Mouse (Mus musculus) kidney, adult 2 months (tissue): Measurements from ENCODE around the gene Ccdc51. TPM values are rescaled to one million over a fixed set of nuclear protein-coding genes. Genes with fewer than 3 reads are reported as not detected.

Experiments used
- DNase-seq: peaks from one replicate; pipeline ENCODE4 v3.0.0; 2021
- H3K27ac ChIP-seq: fragments of 200-500 bp; 2 replicates; pipeline ENCODE4 v1.5.1; 2012; ENCODE audit warnings: low read depth, low read length, control low read depth, inconsistent platforms; ENCODE audit not compliant: insufficient read depth
- H3K27me3 ChIP-seq: fragments of 200-500 bp; replicated peaks from 2 replicates; pipeline ENCODE4 v1.6.1; 2012; ENCODE audit warnings: mild to moderate bottlenecking, moderate library complexity, low read length, inconsistent platforms; ENCODE audit not compliant: control insufficient read depth, insufficient read depth
- H3K36me3 ChIP-seq: fragments of 200-500 bp; 2 replicates; pipeline ENCODE4 v1.6.1; 2012; ENCODE audit warnings: mild to moderate bottlenecking, moderate library complexity, low read length, inconsistent platforms; ENCODE audit not compliant: control insufficient read depth, insufficient read depth
- H3K4me1 ChIP-seq: fragments of 200-500 bp; 2 replicates; pipeline ENCODE4 v1.6.1; 2011; ENCODE audit warnings: low read length; ENCODE audit not compliant: control insufficient read depth, insufficient read depth
- H3K4me3 ChIP-seq: fragments of 200-500 bp; 2 replicates; pipeline ENCODE4 v1.5.1; 2011; ENCODE audit warnings: mild to moderate bottlenecking, low read depth, low read length, control low read depth; ENCODE audit not compliant: insufficient read depth
- CTCF ChIP-seq: fragments of 200-500 bp; conservative IDR thresholded peaks from 2 replicates; pipeline ENCODE4 v1.5.1; 2011; ENCODE audit warnings: low read depth, mild to moderate bottlenecking, control low read depth, low read length, moderate library complexity, mixed read lengths; ENCODE audit not compliant: insufficient read depth, insufficient read length
- POLR2A ChIP-seq: fragments of 200-500 bp; IDR thresholded peaks from one replicate; pipeline ENCODE4 v1.6.1; 2011; ENCODE audit warnings: low read depth, low read length, control low read depth
- WGBS: fragments of 180-500 bp; shearing (Covaris S2); methylation state at CpG from one replicate; pipeline ENCODE4 v1.1.7; 2018; 5-methylcytosine and 5-hydroxymethylcytosine counted together
- polyA plus RNA-seq: library from polyadenylated mRNA; depleted of rRNA; stranded (reverse); fragments of >200 nt; gene quantifications from 2 replicates; pipeline ENCODE4 v1.2.3, GENCODE M21; 2012

Gene Ccdc51
- polyA plus RNA-seq, 1 experiment: 11.4 TPM

- Histone ChIP-seq H3K27ac (no peak overlapping the region), H3K4me1 (peaks cover 11% of the 10 kb centered on the region; the same call in 1 of the 2 replicates), H3K36me3 (no peaks in the 10 kb centered on the region), H3K4me3 (no peak overlapping the region), H3K27me3 (no peaks in the 10 kb centered on the region)
- 87% methylated on average over 3 of the region's 3 CpGs for WGBS
- no peak for DNase-seq
- no peak for TF ChIP-seq CTCF
These were observed 20.2 kb downstream of the Ccdc51 start for GRCm38 (mm10) chr9:109102541-109102940.

- Histone ChIP-seq H3K27me3 (no peaks in the 10 kb centered on the region), H3K27ac (no peak overlapping the region), H3K4me1 (peaks cover 10% of the 10 kb centered on the region; the same call in 1 of the 2 replicates), H3K36me3 (no peaks in the 10 kb centered on the region), H3K4me3 (no peak overlapping the region)
- 59% methylated on average over 7 of the region's 7 CpGs for WGBS
- no peak for DNase-seq
- TF ChIP-seq POLR2A: no peak
These were observed 21.0 kb downstream of the Ccdc51 start for GRCm38 (mm10) chr9:109103250-109103649.

- DNase-seq: no peak
- Histone ChIP-seq H3K36me3 (no peaks in the 10 kb centered on the region), H3K4me1 (peaks cover 6% of the 10 kb centered on the region; the same call in 1 of the 2 replicates), H3K27ac (no peak overlapping the region), H3K27me3 (no peaks in the 10 kb centered on the region), H3K4me3 (no peak overlapping the region)
- WGBS: 92% methylated on average over 9 of the region's 9 CpGs
- no peak for TF ChIP-seq POLR2A
These were observed 21.8 kb downstream of the Ccdc51 start for GRCm38 (mm10) chr9:109104083-109104482.

- no peaks in the 10 kb centered on the region for H3K27me3 ChIP-seq
- WGBS: 60% methylated on average over 12 of the region's 12 CpGs
- TF ChIP-seq CTCF (no peak), POLR2A (no peak)
- no peaks in the 10 kb centered on the region for H3K36me3 ChIP-seq
- no peak overlapping the region for H3K4me3 ChIP-seq
- peaks cover 3% of the 10 kb centered on the region; the same call in 1 of the 2 replicates for H3K4me1 ChIP-seq
- H3K27ac ChIP-seq: no peak overlapping the region
- DNase-seq: no peak
These were observed 22.7 kb downstream of the Ccdc51 start for GRCm38 (mm10) chr9:109105011-109105410.

- peaks cover 3% of the 10 kb centered on the region; the same call in 1 of the 2 replicates for H3K4me1 ChIP-seq
- no peaks in the 10 kb centered on the region for H3K27me3 ChIP-seq
- TF ChIP-seq CTCF (no peak), POLR2A (no peak)
- no peak overlapping the region for H3K4me3 ChIP-seq
- H3K36me3 ChIP-seq: no peaks in the 10 kb centered on the region
- H3K27ac ChIP-seq: no peak overlapping the region
- 57% methylated on average over 12 of the region's 12 CpGs for WGBS
- DNase-seq: peak; percentile 20
These were observed 23.4 kb downstream of the Ccdc51 start for GRCm38 (mm10) chr9:109105648-109106047.

- Histone ChIP-seq H3K27me3 (no peaks in the 10 kb centered on the region), H3K4me3 (no peak overlapping the region), H3K36me3 (no peaks in the 10 kb centered on the region), H3K27ac (no peak overlapping the region), H3K4me1 (peaks cover 3% of the 10 kb centered on the region; the same call in 1 of the 2 replicates)
- WGBS: 46% methylated on average over 6 of the region's 6 CpGs
- no peak for TF ChIP-seq CTCF
- no peak for TF ChIP-seq POLR2A
- DNase-seq: peak; percentile 45
These were observed 25.0 kb downstream of the Ccdc51 start for GRCm38 (mm10) chr9:109107341-109107740.

- no peaks in the 10 kb centered on the region for H3K36me3 ChIP-seq
- no peak overlapping the region for H3K4me3 ChIP-seq
- DNase-seq: no peak
- no peaks in the 10 kb centered on the region for H3K27me3 ChIP-seq
- H3K4me1 ChIP-seq: peaks cover 3% of the 10 kb centered on the region; the same call in 1 of the 2 replicates
- TF ChIP-seq POLR2A: no peak
- no peak for TF ChIP-seq CTCF
- WGBS: 95% methylated on average over 11 of the region's 11 CpGs
- no peak overlapping the region for H3K27ac ChIP-seq
These were observed 27.9 kb downstream of the Ccdc51 start for GRCm38 (mm10) chr9:109110240-109110639.

- H3K27me3 ChIP-seq: no peaks in the 10 kb centered on the region
- H3K4me3 ChIP-seq: no peak overlapping the region
- 62% methylated on average over 4 of the region's 4 CpGs for WGBS
- H3K36me3 ChIP-seq: no peaks in the 10 kb centered on the region
- DNase-seq: no peak
- no peaks in the 10 kb centered on the region for H3K4me1 ChIP-seq
- no peak overlapping the region for H3K27ac ChIP-seq
- TF ChIP-seq CTCF (no peak), POLR2A (no peak)
These were observed 28.8 kb downstream of the Ccdc51 start for GRCm38 (mm10) chr9:109111101-109111500.
